Mouse (Mus musculus): ENCODE data around the gene Cdc73.
A peak's percentile ranks its signal among the peaks of the same experiment; 100 is the strongest.
"Not testable (repeated sequence)": the region's sequence is repeated elsewhere in the genome, so short reads cannot be mapped to it uniquely, and the experiment has no call there.

The Cdc73 gene

DNA sequence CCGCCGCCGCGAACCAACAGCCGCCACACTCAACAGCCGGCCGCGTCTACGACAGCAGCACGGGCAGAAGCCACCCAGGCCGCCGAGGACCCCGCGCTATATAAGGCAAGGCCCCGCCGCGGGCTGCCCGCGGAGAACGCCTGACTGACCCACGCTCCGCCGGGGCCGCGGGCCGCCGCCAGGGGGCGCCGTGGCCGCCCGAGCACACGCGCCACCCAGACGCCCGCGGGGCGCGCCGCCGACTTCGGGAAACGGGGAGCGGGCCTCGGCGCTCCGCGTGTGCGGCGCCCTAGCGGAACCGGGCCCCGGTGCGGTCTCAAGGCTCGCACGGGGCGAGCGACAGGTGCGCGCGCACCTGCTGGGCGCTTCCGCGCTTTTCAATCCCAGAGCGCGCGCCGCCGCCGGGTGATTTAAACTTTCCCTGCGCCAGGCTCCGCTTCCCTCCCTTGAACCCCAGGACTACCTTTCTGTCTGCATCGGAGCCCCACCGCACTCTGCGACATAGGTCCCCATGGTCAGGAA lies at the start of gene Cdc73:
TSS of gene Cdc73 (minus strand) at position 153 of the 522 bp plus-strand sequence.
- DNase-seq (ENCODE audit: low read depth, low spot score): peak; percentile 56

DNA sequence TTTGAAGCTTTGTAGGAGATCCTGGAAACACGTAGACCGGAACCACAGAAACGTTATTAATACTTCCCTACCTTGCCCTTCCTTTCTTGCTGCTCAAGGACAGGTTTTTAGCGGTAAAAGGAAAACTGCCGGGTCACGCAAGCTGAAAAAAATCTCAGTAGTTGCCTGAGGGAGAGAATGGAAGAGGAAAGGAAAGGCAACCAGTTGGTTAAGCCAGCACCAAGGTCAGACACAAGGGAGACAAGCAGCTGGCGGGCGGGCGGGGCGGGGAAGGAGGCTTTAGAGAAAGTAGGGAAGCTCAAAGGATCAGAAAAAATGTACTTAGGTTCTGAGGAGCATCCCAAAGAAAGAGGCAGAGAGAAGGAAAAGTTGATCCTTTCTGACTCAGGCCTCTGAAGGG lies 43.2 kb upstream of the Cdc73 start:
- no peak for DNase-seq (ENCODE audit: low read depth, low spot score)

- no peak for DNase-seq (ENCODE audit: low read depth, low spot score)
Observed at GRCm38 (mm10) chr1:143742186-143742585, 39.5 kb upstream of the Cdc73 start.

DNA sequence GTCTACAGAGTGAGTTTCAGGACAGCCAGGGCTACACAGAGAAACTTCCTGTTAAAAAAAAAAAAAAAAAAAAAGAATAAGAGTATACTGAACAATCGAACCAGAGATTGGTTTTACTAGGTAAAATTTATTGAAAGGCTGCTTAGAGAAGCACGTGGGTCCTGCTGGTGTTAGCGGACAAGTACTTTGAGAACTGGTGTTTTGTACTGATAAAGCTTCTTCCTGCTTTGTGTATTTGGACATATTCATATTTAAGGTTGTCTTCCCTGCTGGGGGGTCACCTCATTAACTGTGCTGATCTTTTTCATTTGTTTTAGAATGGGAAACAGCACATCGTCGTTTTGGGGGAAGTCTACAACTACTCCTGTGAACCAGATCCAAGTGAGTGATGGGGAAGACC lies 38.6 kb upstream of the Cdc73 start:
- no peak for DNase-seq (ENCODE audit: low read depth, low spot score)

DNA sequence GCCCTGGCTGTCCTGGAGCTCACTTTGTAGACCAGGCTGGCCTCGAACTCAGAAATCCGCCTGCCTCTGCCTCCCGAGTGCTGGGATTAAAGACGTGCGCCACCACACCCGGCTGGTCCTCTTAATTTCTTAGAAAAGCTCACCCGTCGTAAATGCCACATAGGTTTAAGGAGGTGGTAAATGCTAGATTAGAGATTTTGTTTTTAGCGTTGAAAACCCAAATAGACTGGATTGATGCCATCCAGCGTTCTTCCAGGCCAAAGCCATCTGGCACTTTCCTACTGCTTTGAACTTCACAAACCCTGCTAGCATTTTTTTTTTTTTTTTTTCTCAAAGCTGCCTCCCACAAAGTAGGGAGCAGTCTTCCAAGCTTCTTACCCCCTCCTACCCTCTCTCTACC lies 37.9 kb upstream of the Cdc73 start:
- no peak for DNase-seq (ENCODE audit: low read depth, low spot score)

DNA sequence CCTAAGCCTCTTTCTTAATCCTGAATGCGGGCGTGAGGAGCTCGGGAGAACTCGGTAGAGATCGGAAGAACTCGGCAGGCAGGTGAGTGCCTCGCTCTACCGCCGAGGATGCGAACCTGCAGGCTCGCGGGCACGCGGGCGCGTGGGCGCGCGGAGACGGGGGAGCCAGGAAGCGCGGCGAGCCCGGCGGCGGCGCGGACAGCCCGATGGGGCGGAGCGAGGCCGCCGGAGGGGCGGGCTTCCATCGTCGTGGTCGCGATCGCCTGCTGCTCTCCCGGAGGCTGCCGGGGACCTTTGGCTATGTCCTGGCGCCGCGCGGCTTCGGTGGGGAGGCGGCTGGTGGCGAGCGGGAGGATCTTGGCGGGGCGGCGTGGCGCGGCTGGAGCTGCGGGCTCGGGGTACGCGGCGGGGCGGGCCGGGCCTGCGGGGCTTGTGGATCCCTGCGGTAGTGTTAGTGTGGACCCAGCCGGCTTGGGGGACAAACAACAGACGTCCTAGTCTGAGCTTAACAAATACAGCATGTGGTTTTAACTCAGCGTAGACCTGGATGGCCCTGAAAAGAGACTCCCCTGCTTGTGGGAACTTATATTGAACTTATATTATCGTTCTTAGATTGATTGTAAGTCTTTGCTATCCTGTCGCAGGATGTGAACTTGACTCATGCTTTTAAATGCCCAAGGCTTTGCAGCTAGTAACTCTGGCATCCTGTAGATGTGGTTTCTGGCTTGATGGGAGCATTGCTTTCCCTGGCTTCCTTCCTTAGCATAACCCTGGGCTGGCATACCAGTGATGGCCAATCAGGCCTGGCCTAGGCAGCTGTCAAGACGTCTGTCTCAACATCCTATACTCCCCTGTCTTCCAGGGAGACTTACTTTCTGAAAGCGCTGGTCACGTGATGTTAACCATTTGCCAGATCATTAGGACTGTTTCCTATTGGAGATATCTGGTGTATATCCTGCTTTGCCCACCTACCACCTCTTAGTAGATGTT lies 37.0 kb upstream of the Cdc73 start:
- DNase-seq (ENCODE audit: low read depth, low spot score): no peak

DNA sequence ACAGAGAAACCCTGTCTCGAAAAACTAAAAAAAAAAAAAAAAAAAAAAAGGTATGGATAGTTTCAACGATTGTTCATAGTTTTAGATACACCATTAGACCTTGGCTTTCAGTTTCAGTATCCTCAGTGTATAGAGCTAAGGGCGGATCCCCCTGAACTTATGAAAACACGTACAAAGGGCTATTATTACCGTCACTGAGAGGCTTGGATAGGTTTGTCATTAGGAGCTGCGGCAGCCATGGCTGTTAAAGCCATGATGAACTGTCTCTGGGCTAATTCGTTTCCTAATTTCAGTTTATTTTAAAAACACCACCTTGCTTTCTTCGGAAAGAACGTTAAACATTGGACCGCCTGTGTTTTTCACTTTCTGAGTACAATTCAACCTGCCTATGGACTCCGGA lies 36.1 kb upstream of the Cdc73 start:
- DNase-seq (ENCODE audit: low read depth, low spot score): no peak

DNA sequence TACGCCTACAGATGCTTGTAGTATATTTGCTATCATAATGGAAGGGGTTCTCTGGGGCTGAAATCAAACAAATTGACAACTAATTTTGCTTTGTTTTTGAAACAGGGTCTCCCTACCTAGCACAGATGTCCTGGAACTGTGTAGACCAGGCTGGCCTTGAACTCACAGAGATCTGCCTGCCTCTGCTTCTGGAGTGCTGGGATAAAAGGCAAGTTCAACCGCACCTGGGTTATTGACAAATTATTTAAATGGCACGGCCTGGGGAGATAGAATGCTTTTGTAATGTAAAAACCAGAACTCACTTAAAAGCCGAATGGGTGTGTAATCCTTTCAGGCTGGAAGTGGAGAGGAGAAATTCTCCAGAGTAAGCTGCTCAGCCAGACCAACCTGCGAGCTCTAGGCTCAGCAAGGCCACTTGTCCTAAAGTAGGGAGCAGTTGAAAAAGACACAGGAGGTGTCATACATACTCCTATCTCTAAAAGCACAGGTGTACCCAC lies 31.3 kb upstream of the Cdc73 start:
- DNase-seq (ENCODE audit: low read depth, low spot score): no peak

DNA sequence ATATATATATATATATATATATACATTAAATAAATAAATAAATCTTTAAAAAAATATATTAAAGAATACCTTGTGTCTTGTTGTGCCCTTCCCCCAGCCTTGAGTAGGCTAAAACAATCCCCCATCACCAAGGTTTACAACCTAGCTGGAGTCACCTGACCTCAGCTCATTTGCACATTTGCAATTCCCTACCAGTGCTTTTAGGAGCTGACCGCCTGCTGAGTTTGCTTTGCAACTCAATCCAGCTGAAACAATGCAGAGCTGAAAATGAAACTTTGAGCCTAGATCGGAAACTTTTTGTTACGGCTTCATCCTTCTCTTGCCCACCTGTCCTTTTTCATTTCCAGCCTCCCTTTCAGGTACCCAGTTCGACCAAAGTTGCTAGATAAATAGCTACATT lies 29.0 kb upstream of the Cdc73 start:
- DNase-seq (ENCODE audit: low read depth, low spot score): no peak

GRCm38 (mm10) chr1:143730899-143731298 lies 28.2 kb upstream of the Cdc73 start:
- DNase-seq (ENCODE audit: low read depth, low spot score): no peak

GRCm38 (mm10) chr1:143727701-143728445 lies 25.2 kb upstream of the Cdc73 start:
- DNase-seq (ENCODE audit: low read depth, low spot score): no peak

- no peak for DNase-seq (ENCODE audit: low read depth, low spot score)
Observed at GRCm38 (mm10) chr1:143724456-143725064, 21.9 kb upstream of the Cdc73 start.

GRCm38 (mm10) chr1:143716038-143716437 lies 13.3 kb upstream of the Cdc73 start, which contains the start of gene Glrx2:
Gene Glrx2 (plus strand): TSS chr1:143716338.
- not testable (repeated sequence) for DNase-seq (ENCODE audit: low read depth, low spot score)

DNA sequence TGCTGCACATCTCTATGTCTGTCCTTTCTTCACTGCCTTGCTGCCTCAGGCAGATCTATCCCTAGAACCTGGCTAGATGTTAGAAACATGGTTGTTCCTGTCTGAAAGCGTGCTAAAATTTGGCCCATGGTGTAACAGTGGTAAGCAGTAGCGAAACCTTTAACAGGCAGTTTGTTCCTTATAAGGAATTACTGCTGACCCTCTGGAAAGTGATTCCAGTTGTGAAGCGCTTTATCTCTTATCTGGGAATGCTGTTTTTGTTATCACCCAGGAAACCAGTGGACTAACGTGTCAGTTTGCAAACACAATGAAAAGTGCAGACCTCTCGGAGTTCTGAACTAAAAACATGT lies 7.9 kb upstream of the Cdc73 start:
- no peak for DNase-seq (ENCODE audit: low read depth, low spot score)

GRCm38 (mm10) chr1:143709966-143710626 lies 7.4 kb upstream of the Cdc73 start:
- no peak for DNase-seq (ENCODE audit: low read depth, low spot score)

DNA sequence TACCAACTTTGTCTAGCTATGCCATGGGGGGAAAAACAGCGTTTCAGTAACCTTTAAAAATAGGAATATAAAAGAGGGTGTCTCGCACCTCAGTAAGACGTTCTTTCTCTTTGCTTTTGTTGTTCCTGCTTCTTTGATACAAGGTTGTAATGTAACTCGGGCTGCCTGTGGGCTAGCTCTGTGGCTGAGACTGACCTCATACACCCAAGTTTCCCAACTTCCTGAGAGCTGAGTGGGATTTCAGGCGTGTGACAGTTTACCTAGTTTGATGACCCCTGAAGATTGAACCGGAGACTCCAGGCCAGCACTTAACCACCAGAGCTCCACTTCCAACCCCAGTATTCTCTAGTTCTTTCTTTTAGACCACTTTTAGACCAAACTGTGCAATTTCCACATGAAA lies 5.7 kb upstream of the Cdc73 start:
- no peak for DNase-seq (ENCODE audit: low read depth, low spot score)

GRCm38 (mm10) chr1:143707006-143707405 lies 4.3 kb upstream of the Cdc73 start:
- no peak for DNase-seq (ENCODE audit: low read depth, low spot score)

DNA sequence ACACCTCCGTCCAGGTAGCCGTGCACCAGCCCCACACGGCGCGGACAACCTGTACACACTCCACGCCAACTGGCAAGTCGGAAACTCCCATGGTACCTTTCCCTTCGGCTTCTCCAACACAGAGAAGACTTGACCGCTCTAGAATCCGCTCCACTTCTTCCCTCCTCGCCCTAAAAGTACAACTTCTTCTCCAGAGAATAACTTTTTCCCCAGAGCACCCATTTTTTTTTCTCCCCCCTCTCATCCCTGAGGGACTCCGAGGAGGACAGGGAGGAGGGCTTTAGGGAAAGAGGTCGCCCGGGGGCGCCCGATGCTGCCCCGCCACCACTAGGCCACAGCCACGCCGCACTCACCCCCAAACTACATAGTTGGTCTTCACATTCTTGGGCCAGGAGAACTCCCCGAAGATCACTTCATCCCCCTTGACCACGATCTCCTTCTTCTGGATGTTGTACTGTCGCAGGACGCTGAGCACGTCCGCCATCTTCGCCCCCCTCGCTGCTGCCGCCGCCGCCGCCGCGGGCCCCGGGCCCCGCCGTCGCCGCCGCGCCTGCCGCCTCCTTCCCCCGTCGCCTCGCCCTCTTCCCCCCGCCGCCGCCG lies 452 bp downstream of the Cdc73 start:
- DNase-seq (ENCODE audit: low read depth, low spot score): no peak

GRCm38 (mm10) chr1:143701736-143702135 lies 957 bp downstream of the Cdc73 start:
- no peak for DNase-seq (ENCODE audit: low read depth, low spot score)

GRCm38 (mm10) chr1:143684849-143685248 lies 17.8 kb downstream of the Cdc73 start:
- DNase-seq (ENCODE audit: low read depth, low spot score): no peak

GRCm38 (mm10) chr1:143681108-143681507 lies 21.6 kb downstream of the Cdc73 start:
- DNase-seq (ENCODE audit: low read depth, low spot score): no peak

All from WW6 (cell line).